Mouse (Mus musculus) cerebral cortex, adult 2 months (tissue): ENCODE results near the gene Npepl1.

Experiments
- WGBS: fragments of 180-500 bp; shearing (Covaris S2); methylation state at CpG from one replicate; pipeline ENCODE4 v1.1.7; 2018; 5-methylcytosine and 5-hydroxymethylcytosine counted together

Npepl1 gene

DNA sequence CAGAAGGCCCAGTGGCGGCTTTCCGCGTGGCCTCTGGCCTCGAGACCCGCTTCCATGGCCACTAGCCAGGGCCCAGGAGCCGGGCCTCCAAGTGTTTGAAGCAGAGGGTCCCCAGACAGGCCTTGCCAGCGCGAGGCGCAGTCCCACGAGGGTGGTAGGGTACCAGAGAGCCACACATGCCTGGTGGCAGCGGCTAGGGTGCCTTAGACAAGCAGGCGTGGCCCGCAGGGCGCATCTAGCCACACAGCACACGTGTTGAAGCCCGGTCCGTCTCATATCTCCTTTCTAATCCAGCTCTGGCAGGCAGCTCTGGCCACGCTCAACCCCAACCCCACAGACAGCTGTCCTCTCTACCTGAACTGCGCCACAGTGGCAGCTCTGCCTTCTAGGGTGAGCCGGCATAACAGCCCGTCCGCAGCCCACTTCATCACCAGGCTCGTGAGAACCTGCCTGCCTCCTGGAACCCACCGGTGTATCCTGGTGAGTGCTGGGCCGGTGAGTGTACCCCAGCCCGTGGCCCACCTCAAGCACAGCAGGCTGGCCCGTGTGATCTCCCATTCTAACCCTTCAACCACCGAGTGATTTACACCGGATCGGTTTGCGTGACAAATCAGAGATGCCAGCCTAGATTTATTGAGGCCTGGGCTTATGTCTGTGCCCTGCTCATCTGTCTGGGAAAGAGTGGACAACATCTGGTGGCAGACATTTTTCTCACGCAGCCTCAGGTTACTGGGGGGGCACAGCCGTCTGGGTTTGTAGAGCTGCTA lies 817 bp downstream of the Npepl1 start:
- WGBS = 73% methylated on average over 33 of the region's 33 CpGs

DNA sequence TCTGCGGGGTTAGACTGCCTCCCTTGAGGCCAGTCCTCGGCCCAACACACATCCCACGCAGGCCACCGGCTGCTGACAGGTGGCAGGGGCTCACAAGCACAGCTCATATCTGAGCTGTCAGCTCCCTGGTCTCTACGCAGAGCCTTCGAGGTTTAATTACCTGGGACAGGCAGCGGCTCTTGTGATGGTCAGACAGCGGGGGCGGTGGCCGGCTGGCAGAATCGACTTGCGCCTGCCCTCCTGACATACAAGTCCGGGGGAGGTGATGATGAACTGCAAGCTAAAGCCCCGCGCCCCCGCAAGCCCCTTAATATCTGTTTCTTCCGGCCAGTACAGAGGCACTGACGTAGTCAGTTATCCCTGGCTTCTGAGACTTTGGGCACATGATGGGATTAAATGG lies 2.8 kb downstream of the Npepl1 start:
- WGBS = 96% methylated on average over 18 of the region's 18 CpGs

DNA sequence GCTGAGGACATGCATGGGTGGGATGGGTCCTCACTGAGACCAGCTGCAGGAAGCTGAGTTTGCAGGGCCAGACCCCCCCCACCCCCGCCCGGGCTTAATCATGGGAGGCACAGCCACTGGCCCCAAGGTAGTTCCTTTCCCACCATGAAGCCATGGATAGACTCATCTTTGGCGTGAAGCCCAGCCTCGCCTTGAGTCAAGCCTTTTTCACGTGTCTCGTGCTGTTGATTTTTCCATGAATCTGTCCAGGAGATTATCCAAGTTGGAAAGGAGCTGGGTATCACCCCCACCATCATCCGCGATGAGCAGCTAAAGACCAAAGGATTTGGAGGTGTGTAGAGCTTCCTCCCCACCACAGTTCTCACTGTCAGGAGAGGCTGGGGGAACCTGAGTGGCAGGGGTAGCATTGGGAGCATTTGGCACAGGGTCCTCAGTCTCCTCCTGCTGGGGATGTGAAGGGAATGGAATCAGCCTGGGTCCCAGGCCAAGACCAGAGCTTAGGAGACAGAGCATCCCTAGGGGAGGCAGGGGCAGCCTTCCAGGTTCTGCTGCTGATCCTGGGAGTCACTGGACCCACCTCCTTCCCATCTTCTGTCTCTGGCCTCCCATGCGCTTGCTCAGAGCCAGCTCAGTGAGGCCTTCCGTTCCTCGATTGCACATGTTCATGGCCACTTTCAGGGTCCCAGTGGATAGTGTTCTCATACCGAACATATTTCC lies 4.2 kb downstream of the Npepl1 start:
- WGBS = 77% methylated on average over 12 of the region's 12 CpGs

DNA sequence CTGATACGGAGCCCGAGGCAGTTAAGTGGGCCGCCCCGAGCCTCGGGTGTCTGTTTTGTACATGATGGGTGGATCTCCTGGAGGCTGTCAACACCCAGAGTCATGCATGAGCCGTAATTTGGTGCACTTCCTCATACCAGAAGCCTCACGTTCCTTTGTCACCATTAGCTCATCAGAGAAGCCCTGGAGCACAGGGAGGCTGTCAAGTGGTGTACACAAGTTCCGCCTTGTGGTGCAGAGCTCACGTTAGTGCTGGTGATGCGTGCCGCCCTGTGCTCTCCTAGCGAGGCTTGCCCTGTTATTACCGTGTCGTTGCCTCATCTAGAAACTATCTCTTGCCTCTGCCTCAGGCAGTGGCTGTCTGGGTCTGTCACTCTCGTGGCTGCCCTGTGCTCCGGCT lies 6.8 kb downstream of the Npepl1 start:
- WGBS = 91% methylated on average over 16 of the region's 16 CpGs

DNA sequence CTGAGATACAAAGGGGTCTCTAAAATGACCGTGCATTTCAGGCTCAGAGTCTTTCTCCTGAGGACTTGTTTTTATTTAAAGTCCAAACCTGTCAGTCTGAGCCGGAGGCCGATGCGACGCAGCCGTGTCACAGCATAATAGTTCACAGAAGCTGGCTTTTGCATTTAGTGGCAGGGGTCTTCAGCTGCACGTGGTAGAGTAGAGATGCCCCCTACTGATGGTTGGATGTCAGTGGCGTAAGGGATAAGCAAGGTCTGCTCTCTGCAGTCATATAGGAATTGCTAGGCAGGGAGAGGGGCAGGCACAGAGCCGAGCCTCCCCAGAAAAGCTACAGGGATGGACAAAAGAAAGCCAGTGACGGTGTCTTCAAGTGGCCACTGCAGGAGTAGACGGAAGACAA lies 8.0 kb downstream of the Npepl1 start:
- WGBS = 84% methylated on average over 11 of the region's 11 CpGs

DNA sequence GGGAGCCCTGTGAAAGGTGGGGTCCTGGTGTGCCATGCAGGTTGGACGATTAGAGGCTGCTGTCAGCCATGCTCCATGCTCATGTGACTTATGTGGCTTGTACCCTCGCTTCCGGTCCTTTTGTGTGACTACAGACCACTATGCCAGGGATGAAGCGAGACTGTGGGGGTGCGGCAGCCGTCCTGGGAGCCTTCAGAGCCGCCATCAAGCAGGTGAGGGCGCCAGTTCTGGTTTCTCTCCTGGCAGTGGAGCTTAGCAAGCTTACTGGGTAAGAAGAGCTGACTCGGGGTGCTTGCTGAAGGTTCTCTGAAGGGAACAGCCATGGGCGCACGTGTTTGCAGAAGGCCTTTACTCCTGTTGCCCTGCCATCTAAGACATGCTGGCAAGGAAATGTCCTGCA lies 9.1 kb downstream of the Npepl1 start:
- WGBS = 96% methylated on average over 11 of the region's 11 CpGs

DNA sequence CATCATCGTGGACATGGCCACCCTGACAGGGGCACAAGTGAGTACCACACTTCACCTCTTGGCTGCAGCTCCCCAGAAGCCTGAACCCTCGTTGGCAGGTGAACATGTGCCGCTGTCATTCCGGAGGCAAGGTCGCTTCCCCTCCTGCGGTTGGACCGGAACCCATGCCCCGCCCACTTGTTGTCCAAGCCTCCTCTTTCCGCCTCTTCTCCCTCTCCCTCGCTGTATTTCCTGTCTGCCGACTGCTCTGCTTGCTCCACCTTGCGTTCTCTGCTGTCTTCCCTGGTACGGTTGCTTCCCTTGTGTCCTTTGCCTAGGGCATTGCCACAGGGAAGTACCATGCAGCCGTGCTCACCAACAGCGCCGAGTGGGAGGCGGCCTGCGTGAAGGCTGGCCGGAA lies 10.5 kb downstream of the Npepl1 start:
- WGBS = 95% methylated on average over 19 of the region's 19 CpGs

DNA sequence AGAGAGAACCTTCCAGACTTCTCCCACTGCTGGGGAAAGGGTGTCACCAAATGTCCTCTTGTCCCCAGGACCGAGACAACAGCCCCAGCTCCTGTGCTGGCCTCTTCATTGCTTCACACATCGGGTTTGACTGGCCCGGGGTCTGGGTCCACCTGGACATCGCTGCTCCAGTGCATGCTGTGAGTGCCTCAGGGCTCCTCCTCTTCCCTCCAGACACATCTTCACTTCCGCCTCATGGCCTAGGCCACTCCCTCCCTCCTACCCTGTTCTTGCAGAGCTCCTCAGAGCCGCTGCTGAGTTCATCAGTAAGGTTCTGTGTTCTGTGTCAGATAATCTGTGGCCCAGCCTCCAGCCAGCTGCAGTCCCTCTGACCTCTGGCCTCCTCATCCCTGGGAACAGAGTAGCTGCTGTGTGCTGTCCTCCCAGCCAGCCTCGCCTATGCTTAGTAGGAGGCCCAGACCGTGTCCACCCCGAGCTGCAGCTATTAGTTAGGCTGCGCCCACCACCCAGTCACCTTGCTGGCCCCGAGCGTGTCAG lies 11.3 kb downstream of the Npepl1 start:
- 89% methylated on average over 12 of the region's 12 CpGs for WGBS

DNA sequence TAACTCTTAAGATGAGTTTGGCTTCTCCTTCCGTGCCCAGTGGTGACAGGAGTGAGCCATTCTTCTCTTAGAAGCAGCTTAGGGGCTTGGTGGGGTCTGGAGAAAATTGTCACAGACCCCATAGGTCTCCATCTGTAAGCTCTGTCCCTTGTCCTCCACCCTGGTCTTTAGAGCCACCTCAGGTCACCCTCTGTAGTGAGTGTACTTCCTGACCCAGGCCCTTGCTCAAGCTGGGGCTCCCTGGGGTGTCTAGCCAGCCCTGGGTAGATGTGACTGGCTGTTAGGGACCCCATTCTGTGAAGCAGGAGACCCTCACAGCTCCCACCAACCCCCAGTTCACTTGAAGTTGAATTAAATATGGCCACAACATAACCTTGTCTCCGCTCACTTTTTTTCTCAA lies 12.2 kb downstream of the Npepl1 start:
- 95% methylated on average over 2 of the region's 2 CpGs for WGBS

DNA sequence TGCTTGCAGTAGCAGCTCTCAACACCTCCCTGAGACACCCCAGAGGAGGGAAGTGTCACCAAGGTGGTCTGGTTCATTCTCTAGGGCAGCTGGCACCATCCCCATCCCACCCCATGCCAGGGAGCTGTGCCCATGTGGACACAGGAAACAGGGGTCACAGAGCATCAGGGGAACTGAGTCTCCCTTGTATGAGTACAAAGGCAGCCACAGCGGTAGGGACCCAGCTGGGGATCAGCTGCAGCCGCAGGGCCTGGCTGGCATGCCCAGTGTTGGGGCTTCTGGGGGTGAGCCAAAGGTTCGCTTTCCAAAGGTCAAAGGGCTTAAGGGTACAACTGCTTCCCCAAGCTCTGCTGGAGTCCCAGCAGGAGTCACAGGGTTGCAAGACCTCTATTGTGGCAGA lies 13.6 kb downstream of the Npepl1 start:
- WGBS = 86% methylated on average over 3 of the region's 3 CpGs

DNA sequence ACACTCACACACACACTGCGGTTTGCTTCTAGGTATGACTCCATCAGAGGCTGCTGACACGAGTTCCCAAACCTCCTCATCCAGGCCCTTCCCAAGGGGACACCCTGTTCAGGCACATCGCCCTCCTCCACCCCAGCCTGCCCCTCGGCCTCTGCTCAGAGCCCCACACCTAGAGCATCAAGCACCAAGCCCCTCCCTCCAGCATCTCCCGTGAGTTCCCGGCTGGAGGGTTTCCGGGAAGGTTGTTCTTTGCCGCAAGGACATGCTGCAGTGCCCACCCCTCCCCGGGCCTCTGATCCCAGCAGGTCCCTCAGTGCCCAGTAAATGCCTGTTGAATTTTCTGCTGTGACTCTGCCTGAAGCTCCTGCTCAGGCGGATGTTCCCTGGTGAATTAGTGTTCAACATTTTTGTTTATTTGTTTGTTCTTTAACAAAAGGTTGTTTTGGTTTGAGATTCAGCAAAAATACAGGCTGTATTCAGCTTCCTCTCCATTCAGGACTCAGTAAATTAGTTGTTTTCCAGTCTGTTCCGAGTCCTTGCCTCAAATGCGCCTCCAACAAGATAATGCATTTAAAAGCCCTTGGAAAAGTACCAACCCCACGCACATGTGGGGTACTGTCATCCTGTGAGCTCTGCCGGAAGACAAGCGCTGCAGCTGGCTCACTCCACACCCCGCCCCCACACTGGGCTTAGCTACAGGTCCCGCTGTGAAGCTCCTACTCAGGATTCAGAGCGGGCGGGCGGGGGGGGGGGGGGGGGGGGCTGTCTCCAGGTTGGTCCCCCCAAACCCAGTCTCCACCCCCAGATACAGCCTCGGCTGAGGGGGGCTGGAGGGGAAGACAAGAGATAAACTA lies 16.6 kb downstream of the Npepl1 start:
- WGBS = 11% methylated on average over 21 of the region's 21 CpGs

DNA sequence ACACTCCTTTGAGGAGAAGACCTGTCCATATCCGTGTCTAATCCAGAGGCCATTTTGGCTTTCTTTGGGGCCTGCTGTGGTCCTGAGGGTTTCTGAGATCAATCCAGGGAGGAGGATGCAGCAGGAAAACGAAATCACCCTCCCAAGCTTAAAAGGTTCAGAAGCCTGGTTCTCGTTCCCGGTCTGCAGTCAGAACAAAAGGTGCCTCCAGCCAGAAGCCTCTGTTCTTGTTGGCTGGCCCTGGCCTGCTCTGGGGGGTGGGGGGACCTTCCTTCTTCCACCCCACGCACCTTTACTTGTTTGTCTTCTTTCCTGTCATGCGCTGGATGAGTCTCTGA lies 17.2 kb downstream of the Npepl1 start:
- 33% methylated on average over 6 of the region's 6 CpGs for WGBS

DNA sequence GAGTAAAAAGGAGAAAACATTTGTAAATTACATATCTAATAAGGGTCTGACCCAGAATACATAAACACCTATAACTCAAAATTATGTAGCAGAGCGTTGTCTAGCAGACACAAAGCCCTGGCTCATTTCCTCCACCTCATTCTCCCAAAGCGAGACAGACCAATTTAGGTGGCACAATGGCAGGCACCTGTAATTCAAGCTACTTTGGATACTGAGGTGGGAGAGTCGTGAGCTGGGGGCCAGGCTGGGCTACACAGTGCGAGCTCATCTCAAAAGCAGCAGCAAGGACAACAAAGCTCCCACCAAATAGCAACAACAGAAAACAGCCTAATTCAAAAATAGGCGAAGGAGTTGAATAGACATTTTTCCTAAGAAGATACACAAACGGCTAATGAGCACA lies 18.8 kb downstream of the Npepl1 start:
- WGBS = 87% methylated on average over 6 of the region's 6 CpGs

DNA sequence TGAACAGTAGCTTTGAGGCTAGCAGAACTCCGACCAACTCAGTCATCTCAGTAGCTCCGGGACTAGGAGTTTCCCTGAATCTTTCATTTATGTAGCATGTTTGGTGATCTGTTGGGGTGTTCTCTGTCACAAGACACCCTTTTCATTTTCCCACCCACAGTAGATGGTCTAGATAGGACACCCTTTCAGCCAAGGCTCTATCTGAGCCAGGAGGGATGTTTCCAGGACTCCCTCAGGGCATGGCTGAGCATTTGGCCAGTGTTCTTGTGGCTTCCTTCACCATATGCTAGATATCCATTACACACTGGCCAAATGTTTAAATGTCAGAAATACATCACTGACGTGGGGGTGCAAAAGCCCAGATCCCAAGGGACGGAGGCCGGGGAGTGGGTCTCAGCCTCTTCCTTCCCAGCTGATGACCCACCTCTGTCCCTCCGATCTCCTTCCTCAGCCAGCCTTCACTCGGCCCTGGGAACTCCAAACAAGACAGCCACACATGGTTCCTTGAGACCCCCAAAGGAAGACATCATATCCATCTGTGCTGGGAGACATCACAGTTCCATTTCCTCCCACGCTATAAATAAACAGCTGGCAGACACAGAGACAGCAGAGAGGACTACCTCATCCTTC lies 20.4 kb downstream of the Npepl1 start:
- 84% methylated on average over 8 of the region's 8 CpGs for WGBS

DNA sequence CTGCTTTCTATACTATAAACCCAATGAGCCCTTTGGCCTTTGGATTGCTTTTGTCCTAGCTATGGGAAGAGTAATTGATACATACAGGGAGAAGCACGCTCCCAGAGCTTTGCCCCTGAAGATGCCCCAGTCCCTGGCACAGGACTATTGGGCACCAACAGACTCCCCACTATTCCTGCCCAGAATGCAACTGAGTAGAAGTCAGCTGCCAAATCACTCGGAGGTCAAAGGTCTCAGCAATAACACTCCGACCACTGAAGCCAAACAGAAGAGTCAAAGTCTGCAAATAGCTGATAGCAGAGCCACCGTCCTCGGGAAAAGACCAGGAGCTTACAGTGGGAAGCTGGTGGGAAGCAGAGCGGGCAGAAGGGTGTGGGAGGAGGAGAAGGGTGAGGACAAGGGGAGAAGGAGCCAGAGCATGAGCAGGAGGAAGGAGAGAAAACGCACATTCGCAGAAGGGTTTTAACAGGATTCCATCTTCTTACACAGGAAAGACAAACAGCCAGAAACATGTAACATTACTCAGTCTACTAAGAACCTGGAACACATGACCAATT lies 22.3 kb downstream of the Npepl1 start:
- WGBS = 80% methylated on average over 8 of the region's 8 CpGs

DNA sequence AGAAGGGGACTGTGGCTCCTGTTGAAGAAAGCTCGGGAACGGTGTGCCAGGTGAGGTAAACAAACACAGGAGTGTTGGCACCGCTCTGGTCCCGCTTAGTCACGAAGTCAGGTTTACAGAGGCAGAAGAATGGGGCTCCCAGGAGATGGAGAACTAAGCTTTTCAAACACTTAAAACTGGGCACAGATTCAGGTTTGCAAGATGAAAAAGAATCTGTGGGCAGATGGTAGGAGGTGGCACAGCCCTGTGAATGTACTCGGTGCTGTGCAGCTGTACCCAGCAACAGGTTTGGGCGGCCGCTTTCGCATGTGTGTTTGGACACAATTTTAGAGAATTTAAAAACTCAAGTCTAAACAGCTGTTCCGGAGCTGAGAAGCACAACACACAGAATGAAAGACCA lies 48.9 kb downstream of the Npepl1 start:
- 28% methylated on average over 10 of the region's 10 CpGs for WGBS

DNA sequence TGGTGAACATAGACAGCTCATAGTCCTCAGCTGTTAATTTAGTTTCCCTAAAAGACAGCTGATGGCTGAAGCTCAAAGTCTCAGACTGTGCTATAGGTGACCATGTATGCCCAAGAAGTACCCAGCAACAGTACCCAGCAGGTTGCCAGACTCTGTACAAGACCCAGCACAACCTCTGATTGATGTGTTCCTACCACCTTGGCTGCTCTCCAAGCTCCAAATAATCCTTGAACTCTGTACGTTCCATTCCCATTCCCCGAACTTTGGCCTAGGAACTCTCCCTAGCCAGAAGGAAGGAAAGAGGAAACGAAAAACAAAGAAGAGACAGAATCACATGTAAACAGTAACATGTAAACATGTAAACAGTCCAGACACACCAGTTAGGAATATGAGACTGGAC lies 50.3 kb downstream of the Npepl1 start:
- WGBS = 73% methylated on average over 3 of the region's 3 CpGs
